Mouse (Mus musculus) macrophage (primary cell): ENCODE measurements around the gene Bcs1l. TPM values are rescaled to one million over a fixed set of nuclear protein-coding genes. Genes with fewer than 3 reads are reported as not detected.

Experiments used
- H3K27ac ChIP-seq: fragments of 350-480 bp; formaldehyde crosslinking; 2 replicates; pipeline ENCODE4 v1.9.0; 2021
- H3K36me3 ChIP-seq: fragments of 350-480 bp; formaldehyde crosslinking; 2 replicates; pipeline ENCODE4 v1.9.0; 2021; ENCODE audit errors: inconsistent target
- H3K4me3 ChIP-seq: fragments of 350-480 bp; formaldehyde crosslinking; 2 replicates; pipeline ENCODE4 v1.9.0; 2021; ENCODE audit errors: inconsistent target
- H3K79me2 ChIP-seq: fragments of 350-480 bp; formaldehyde crosslinking; 2 replicates; pipeline ENCODE4 v1.9.0; 2021; ENCODE audit errors: inconsistent target
- WGBS: methylation state at CpG from one replicate; pipeline ENCODE4 v1.1.7; 2026; ENCODE audit warnings: inconsistent platforms; ENCODE audit not compliant: missing documents; 5-methylcytosine and 5-hydroxymethylcytosine counted together
- polyA plus RNA-seq: library from polyadenylated mRNA; stranded (reverse); fragments of 250-400 nt; gene quantifications from 3 replicates; pipeline ENCODE4 v1.2.4, GENCODE M21; 2018; ENCODE audit warnings: inconsistent platforms

The Bcs1l gene
- polyA plus RNA-seq, 1 experiment from 2014 or later = 12.0 TPM

- WGBS = 14% methylated on average over 25 of the region's 25 CpGs
- Histone ChIP-seq H3K4me3 (peak within 1 kb of the TSS; percentile 99), H3K36me3 (peaks cover 24% of the 10 kb centered on the region; the same call in 1 of the 2 replicates), H3K79me2 (peaks cover 21% of the 10 kb centered on the region; the same call in 1 of the 2 replicates), H3K27ac (peak within 1 kb of the TSS; percentile 62)
Measured at GRCm38 (mm10) chr1:74601267-74601962, 13.3 kb downstream of the Bcs1l start, which contains the start of the genes Rnf25 and Stk36. Gene Rnf25 (minus strand): TSS chr1:74601397. Gene Stk36 (plus strand): TSS chr1:74601445.

GRCm38 (mm10) chr1:74624183-74624582 is 36.1 kb downstream of the Bcs1l start:
- WGBS = 100% methylated on average over 1 of the region's 1 CpGs
- no peak overlapping the region for H3K4me3 ChIP-seq
- H3K27ac ChIP-seq = no peak overlapping the region
- H3K36me3 ChIP-seq = no peaks in the 10 kb centered on the region
- H3K79me2 ChIP-seq = no peaks in the 10 kb centered on the region

GRCm38 (mm10) chr1:74626076-74626475 is 38.0 kb downstream of the Bcs1l start:
- H3K79me2 ChIP-seq = no peaks in the 10 kb centered on the region
- H3K4me3 ChIP-seq = no peak overlapping the region
- H3K27ac ChIP-seq = no peak overlapping the region
- WGBS = 73% methylated on average over 4 of the region's 4 CpGs
- H3K36me3 ChIP-seq = no peaks in the 10 kb centered on the region

- H3K4me3 ChIP-seq = no peak overlapping the region
- 82% methylated on average over 7 of the region's 7 CpGs for WGBS
- H3K27ac ChIP-seq = no peak overlapping the region
- H3K36me3 ChIP-seq = no peaks in the 10 kb centered on the region
- no peaks in the 10 kb centered on the region for H3K79me2 ChIP-seq
Measured at GRCm38 (mm10) chr1:74628001-74628400, 39.9 kb downstream of the Bcs1l start.

GRCm38 (mm10) chr1:74632734-74633133 is 44.6 kb downstream of the Bcs1l start:
- H3K4me3 ChIP-seq = no peak overlapping the region
- WGBS = 61% methylated on average over 4 of the region's 4 CpGs

More at GRCm38 (mm10) chr1:74632734-74633133, 44.6 kb downstream of the Bcs1l start:
- no peaks in the 10 kb centered on the region for H3K36me3 ChIP-seq
- no peak overlapping the region for H3K27ac ChIP-seq
- no peaks in the 10 kb centered on the region for H3K79me2 ChIP-seq

Other genes starting within 250 kb of the Bcs1l start
- 0.19 to 0.80 TPM (median 0.30 TPM) in 3 replicates for gene Catip, start 226.2 kb upstream of the Bcs1l start, polyA plus RNA-seq
- 377 to 467 TPM (median 435 TPM) in 3 replicates for gene Slc11a1, start 213.1 kb upstream of the Bcs1l start, polyA plus RNA-seq
- 82.2 to 152 TPM (median 116 TPM) in 3 replicates for gene Ctdsp1, start 196.8 kb upstream of the Bcs1l start, polyA plus RNA-seq
- gene Vil1, start 178.9 kb upstream of the Bcs1l start, polyA plus RNA-seq = 0.04 to 0.06 TPM in 2 of 3 replicates, not detected in the other
- gene Cnot9, start 82.2 kb upstream of the Bcs1l start, polyA plus RNA-seq = 35.7 to 47.8 TPM (median 39.6 TPM) in 3 replicates
- gene Plcd4, start 45.4 kb upstream of the Bcs1l start, polyA plus RNA-seq = not detected in 3 replicates
- gene Usp37, start 44.0 kb upstream of the Bcs1l start, polyA plus RNA-seq = 5.1 to 10.9 TPM (median 7.0 TPM) in 3 replicates
- 4.5 to 6.7 TPM (median 5.6 TPM) in 3 replicates for gene Zfp142, start within 50 bp of the Bcs1l start, polyA plus RNA-seq
- gene Rnf25, start 13.1 kb downstream of the Bcs1l start, polyA plus RNA-seq = 33.4 to 51.2 TPM (median 41.5 TPM) in 3 replicates
- 0.40 to 1.8 TPM (median 0.80 TPM) in 3 replicates for gene Stk36, start 13.2 kb downstream of the Bcs1l start, polyA plus RNA-seq
- 3.0 to 5.5 TPM (median 3.7 TPM) in 3 replicates for gene Ttll4, start 73.5 kb downstream of the Bcs1l start, polyA plus RNA-seq
- 10.0 to 133 TPM (median 56.9 TPM) in 3 replicates for gene Cyp27a1, start 125.3 kb downstream of the Bcs1l start, polyA plus RNA-seq
- not detected in 3 replicates for gene Prkag3, start 160.9 kb downstream of the Bcs1l start, polyA plus RNA-seq
- gene Wnt6, start 183.6 kb downstream of the Bcs1l start, polyA plus RNA-seq = 0.11 to 0.15 TPM in 2 of 3 replicates, not detected in the other
- gene Wnt10a, start 203.2 kb downstream of the Bcs1l start, polyA plus RNA-seq = not detected in 3 replicates